Mouse (Mus musculus) c-Kit-positive CD71-negative TER-119-negative erythroid progenitor cells, embryonic 14.5 days (primary cell): ENCODE results near the gene Ccl2.

Source experiments
- DNase-seq: peaks from one replicate; pipeline ENCODE4 v3.0.0-alpha.2; 2013; ENCODE audit warnings: low read depth

Gene Ccl2

DNA sequence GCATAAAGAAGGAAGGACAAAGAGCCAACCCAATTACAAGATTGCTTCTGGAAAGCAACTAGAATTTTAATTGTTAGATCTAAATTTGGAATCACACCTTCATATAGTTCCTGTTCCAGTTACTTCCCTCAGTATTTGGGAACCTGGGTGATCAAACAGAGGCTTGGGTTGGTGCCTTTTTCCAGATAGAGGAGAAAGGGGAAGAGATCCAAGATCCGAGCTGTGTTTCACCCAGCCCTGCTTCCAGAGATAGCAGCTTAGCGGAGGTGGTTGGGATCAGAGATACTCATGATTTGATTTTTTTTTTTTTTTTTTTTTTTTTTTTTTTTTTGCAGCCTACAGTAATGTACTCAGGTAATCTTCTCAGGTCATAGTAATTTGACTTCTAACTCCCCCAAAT, 486 bp downstream of the Ccl2 start:
- DNase-seq = no peak

DNA sequence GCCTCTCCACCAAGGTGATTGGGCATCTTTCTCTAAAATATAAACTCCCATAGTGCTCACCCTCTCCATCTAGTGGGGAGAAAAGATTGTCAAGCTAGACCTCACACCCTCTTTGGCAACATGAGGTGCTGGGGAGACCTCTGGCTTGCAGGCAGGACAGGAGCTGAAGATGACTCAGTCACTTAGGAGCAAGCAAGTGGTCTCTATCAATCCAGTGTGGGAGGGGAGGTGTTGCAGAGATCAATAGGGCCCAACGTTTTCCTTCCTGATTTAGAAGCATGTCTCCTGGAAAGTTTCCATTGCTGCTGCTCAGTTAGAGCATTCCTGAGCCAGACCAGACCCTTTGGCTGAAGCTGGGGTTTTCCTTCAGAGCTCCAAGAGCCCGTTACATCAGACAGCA, 3.2 kb downstream of the Ccl2 start, which contains the start of gene Gm17268:
Gene Gm17268, minus strand, starts transcription at position 28 of the 400 bp plus-strand sequence.
- no peak for DNase-seq

DNA sequence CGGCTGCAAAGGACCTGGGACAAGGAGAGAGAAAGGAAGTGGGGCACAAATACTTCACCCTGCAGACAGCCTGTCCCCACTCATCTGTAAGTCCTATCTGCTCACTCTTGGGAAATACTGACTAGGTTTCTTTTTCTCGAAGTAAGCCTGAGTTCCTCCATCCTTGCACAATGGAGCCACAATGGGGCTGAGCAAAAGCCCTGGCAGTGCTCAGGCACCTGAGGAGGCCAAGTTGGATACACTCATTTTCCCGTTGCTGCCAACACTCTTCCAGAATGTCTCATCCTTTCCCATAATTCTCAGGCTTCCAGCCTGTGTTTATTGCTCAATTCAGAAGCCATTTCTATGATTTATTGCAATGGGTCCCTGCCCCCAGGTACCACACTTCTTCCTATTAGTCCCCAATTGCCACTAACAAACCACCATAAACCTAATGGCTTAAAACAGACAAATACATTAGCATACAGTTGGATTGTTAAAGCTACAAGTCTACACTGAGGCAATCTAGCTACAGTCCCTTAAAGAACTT, 3.8 kb downstream of the Ccl2 start:
- no peak for DNase-seq

DNA sequence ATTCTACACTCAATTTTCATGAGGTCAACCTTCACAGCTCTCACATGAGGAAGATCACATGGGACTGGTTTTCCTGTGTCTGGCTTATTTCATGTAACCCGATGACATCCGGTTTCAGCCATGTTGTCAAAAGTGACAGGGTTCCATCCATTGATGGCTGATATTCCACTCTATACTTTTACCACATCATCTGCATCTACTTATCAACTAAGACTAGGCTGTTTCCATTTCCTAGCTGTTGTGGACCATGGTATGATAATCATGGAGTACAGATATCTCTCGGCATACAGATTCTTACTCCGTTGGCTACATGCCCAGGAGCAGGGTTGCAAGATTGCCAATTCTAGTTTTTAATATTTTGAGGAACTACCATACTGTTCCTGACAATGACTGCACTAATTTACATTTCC, 6.3 kb downstream of the Ccl2 start:
- no peak for DNase-seq

DNA sequence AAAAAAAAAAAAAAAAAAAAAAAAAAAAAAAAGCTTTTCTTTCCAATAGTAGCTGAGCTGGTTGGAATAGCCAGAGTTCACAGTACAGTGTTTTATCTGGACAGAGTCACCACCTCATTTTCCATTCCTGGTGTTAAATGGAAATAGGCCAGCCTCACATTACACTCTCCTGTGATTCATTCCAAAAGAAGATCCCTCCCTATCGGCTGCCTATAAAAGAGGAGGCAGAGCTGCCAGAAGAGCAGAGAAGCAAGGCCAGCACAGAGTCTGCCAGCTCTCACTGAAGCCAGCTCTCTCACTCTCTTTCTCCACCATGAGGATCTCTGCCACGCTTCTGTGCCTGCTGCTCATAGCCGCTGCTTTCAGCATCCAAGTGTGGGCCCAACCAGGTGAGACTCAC, 10.1 kb downstream of the Ccl2 start, which contains the start of gene Ccl7:
Gene Ccl7, plus strand, starts transcription at position 242 of the 400 bp plus-strand sequence.
- no peak for DNase-seq

DNA sequence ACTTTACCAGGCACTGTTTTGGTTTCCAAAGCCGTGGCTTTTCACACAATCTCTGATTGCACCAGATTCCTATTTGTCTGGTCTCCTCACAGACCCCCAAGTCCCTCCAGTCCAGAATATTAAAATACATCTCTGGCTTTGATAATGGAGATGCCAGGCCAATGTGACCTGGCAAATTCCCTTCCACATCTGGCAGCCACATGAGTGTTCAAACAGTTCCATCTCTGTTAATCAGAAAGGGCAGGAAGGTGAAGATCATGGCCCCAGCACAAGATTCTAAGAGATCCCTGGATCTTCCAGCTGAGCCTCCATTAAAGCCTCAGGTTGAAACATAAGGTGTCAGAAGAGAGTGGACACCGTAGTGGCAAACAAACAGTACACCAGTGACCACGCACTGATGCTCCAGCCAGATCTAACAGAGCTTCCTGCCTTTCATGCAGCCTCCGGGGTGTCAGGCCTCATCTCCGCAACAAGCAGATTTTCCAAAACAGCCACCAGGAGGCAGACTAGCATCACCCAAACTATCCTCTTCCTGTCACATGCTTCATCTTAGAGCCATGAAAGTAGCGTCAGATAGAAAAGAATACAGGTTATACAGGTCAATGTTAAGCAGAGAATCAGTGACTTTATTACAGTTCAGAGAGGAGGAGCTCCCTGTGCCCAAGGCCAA, 12.5 kb downstream of the Ccl2 start:
- DNase-seq = peak; percentile 19

DNA sequence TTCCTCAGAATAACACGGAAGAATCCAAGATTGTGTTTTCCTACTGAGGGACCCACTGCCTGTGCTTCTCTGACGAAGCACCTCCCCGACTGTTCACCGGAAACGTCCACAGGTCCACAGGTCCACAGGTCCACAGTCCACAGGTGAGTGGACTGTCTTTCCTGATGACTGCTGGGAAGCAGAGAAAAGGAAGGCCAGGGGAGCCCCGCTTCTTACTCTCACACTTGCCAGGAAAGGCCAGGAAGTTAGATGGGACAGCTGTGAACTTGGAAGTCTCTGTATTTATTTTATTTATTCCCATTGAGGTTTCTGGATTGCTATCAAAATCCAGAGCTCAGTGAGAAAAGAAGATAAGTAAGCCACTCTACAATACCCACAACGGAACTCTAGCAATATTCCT, 18.5 kb downstream of the Ccl2 start:
- no peak for DNase-seq

DNA sequence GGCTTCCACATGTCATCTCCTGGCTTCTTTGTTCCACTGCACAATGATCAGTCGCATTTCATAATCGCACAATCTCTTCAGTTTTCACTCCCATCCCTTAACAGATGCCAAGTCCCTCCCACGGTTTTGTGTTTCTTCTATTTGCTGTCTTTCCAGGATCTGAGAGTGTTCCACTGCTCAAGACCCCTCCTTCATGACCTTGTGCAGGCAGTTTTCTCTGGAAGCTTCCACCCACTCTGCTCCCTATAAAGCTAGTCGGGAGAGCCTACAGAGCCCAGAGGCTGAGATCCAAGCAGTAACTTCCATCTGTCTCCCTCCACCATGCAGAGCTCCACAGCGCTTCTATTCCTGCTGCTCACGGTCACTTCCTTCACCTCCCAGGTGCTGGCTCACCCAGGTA, 22.3 kb downstream of the Ccl2 start, which contains the start of gene Ccl11:
Gene Ccl11, plus strand, starts transcription at position 178 of the 400 bp plus-strand sequence.
- DNase-seq = no peak

DNA sequence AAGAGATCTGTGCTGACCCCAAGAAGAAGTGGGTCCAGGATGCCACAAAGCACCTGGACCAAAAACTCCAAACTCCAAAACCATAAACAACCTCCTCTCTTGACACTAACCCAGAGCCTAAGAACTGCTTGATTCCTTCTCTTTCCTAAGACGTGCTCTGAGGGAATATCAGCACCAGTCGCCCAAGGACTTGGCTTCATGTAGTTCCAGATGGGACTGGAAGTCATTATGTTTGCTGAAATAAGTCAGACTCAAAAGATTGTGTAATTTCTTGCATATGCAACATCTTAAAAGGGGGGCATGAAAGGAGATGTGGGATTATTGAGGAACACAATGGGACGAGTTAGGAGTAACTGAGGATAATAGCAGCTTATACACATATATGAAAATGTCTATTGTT, 26.9 kb downstream of the Ccl2 start:
- DNase-seq = no peak

DNA sequence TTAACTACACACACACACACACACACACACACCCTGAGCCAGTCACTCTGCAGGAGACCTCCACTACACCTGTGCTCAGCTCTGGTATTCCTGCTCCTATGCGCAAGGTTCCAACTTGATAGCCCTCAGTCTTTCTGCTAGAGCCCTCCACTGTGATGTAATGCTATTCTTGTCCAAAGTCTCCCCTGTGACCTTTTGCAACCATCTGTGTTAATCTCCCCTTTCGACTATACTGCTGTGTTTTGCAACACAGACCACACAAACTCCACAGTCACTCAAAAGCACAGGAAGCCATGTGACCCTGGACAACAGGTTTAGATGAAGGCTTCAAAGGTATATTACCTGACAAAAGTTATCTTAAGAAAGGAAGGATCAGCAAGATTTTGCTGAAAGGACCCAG, 28.1 kb downstream of the Ccl2 start:
- no peak for DNase-seq

DNA sequence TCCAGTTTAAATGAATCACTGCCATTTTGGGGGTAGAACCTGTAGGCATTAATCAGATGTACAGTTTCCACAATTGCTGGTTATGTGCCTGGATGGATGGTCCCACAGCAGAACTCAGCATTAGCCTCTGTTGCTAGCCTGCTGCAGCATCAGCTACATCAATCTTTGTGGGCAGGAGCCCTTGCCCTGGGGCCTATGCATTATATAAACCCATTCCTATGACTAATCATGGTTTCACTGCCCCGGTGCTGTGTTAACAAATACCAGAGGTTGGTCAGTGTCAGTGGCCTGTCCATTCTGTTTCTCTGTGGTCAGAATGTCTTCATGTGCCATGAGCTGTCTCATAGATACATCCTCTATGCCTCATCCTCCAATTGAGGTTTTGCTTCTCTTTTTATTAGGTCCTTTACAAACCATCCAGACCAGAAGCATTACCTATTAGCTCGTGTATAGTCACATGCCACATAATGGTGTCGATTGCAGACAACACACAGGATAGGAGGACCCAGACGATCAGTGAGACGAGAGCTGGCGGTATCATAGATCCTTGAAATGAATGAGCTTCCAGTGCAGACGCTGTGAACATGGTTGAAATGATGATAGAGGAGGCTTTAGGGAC, 31.7 kb downstream of the Ccl2 start:
- DNase-seq = no peak

DNA sequence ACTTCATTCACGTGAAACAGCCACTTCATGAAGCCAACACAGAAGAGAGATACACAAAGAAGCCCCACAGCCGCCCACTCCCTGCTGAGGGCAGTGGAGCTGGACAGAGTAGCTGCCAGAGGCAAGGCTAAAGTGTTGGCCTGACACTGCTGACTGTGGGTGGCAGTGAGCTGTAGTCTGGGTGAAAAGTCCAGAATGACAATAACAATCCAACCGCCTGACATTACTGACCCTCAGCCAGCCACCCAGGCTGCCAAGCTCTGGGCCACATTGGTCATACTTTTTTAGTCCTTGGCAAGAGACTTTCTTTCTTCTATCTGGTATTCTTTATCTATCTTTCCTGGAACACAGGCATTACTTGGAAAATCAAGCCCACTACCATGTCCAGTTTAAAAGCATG, 35.7 kb downstream of the Ccl2 start:
- DNase-seq = no peak

DNA sequence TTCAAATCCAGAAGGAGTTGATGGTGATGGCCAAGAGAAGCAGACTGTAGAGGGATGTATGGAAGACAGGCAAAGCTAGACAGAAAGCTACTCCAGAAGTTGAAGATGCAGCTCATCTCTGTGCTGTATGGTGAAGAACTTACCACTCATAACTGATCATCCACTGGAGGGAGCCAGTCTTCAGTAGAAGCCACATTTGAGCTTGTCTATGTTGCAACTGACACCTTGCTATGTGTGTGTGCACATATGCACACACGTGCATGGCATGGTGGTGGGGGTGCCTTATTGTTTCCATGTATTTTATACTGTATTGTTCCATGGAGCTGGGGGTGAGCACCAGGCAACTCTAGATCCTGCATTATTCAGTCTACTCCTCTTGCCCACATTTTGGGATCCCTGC, 37.0 kb downstream of the Ccl2 start:
- DNase-seq = no peak

DNA sequence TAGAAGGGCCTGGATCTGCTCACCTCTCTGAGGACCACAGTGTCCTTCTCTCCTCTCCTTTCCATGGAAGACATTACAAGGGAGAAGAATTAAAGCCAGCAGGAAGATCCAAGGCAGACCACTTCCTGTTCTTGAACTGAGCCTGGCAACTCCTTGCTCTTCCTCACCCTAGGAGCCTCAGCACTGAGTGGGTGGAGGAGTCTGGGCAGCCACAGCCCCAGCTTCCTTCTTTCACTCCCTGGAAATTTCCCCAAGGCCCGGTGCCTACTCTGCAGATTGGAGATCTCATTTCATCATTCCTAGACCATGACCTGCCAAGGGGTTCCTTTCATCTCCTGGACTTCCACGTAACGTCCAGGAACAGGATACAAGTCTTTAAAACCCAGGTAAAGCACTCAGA, 37.6 kb downstream of the Ccl2 start:
- no peak for DNase-seq

DNA sequence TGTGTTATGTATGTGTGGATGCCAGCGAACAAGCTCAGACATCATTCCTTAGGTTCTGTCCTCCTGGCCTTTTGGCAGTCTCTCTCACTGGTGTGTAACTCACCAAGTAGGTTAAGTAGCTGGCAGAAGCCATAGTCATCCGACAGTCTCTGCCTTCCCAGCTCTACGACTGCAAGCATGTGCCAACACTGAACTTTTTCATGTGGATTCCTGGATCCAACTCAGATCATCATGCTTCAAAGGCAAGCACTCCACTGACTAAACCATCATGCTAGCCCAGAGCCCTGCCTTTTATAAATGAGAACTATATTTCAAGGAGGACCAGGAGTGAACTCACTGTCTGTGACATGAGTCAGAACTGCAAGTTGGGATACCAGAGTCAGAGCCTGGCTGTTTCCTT, 38.3 kb downstream of the Ccl2 start:
- no peak for DNase-seq

DNA sequence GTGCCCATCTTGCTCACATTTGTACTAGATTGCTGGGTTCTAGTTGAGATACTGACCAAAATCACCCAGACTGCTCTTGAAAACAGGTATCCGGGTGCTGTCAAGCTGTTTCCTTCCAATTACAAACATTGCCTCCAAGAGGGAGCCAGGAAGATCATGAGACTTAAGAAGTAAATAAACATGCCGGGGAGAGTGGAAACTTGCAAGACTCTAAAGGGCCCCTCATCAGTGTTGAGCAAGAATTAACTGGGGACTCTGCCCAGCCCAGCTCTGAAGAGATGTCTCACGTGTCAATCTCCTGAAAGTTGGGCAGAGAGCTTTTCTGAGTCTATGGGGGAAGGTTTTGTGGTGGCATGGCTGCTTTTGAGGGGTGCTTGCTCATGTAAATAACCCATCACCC, 41.7 kb downstream of the Ccl2 start:
- DNase-seq = no peak

DNA sequence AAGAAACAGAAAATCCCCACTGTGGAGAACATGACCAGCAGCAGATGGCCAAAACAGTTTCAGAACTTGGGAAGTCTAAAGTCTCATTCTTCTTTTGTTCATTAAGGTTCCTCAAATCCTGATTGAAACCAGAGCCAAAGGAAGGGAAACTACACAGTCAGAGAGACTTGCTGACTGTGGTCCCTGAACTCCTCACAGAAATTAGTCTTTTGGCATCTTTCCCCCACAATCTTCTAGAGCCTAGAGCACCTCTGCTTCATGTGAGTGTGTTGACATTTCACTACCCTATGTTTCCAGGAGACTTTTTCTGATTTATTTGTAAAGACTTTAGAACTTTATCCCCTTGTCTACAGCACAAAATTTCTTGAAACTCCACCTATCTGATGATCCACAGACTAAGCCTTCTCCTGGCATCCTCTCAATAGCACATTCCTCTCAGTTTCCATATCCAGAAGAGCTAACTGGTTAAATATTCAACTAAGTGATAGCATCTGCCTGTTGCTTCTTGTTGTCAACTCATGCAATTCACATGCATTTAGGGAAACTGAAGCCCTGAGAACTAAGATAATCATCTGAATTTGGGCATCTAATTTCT, 42.9 kb downstream of the Ccl2 start:
- DNase-seq = no peak

DNA sequence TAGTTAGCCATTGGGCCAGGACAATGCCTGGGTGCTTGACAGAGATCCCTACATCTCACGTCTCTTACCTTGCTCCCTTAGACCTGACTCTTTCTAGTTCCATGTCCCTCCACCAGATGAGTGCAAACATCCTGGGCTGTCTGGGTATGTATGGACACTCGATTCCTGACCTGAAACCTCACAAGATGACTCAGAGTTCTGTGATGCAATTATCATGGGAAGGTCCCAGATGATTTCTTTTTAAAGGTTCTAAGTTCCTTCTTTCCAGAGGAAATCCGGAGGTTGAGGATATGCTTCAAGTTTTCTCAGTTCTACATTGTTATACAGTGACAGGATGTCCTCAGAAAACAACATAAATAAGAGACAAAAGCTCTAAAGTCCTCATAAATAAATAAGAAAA, 45.5 kb downstream of the Ccl2 start:
- no peak for DNase-seq

DNA sequence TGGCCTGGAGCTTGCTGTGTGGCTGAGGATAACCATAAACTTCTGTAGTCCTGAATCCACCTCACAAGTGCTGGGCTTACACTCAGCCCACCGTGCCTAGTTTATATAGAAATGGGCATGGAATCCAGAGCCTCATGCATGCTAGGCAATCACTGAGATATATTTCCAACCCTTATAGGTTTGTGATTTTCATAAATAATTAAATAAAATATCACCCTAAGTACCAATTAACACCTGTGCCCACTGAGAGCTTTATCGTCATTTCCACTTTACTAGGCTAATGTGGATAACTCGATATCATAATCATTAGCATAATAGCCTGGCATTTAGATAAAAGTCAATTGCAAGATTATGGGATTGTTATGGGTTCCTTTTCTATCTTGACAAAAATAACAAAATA, 49.0 kb downstream of the Ccl2 start:
- no peak for DNase-seq
